Mouse (Mus musculus) G1E (cell line): ENCODE measurements around the gene Rnf121.

Source experiments
- CTCF ChIP-seq: IDR thresholded peaks from 2 replicates; pipeline ENCODE4 v1.5.1; 2012; ENCODE audit warnings: low read depth, low read length, inconsistent platforms, mixed read lengths
- POLR2AphosphoS5 ChIP-seq: IDR thresholded peaks from 2 replicates; pipeline ENCODE4 v1.6.1; 2012; ENCODE audit warnings: low read depth, low read length, inconsistent platforms; ENCODE audit not compliant: insufficient replicate concordance
- TAL1 ChIP-seq: conservative IDR thresholded peaks from 2 replicates; pipeline ENCODE4 v1.6.1; 2012; ENCODE audit warnings: low read depth, low read length, inconsistent platforms, mixed read lengths

- TF ChIP-seq CTCF (no peak), TAL1 (no peak), POLR2AphosphoS5 (no peak)
These were observed 94.9 kb downstream of the Rnf121 start for GRCm38 (mm10) chr7:101970429-101970775.
